Mouse (Mus musculus) testis, adult 2 months (tissue): ENCODE data around the gene Smim22. TPM values are rescaled to one million over a fixed set of nuclear protein-coding genes. Genes with fewer than 3 reads are reported as not detected.

Source experiments
- H3K27ac ChIP-seq: fragments of 200-500 bp; 2 replicates; pipeline ENCODE4 v1.5.1; 2012; ENCODE audit warnings: low read depth, low read length; ENCODE audit not compliant: control insufficient read depth, insufficient read depth
- H3K27me3 ChIP-seq: fragments of 200-500 bp; 2 replicates; pipeline ENCODE4 v1.6.1; 2012; ENCODE audit warnings: mild to moderate bottlenecking, low read length, moderate library complexity; ENCODE audit not compliant: control insufficient read depth, insufficient read depth
- H3K36me3 ChIP-seq: fragments of 200-500 bp; 2 replicates; pipeline ENCODE4 v1.6.1; 2012; ENCODE audit warnings: mild to moderate bottlenecking, low read length; ENCODE audit not compliant: control insufficient read depth, insufficient read depth
- H3K4me1 ChIP-seq: fragments of 200-500 bp; 2 replicates; pipeline ENCODE4 v1.6.1; 2012; ENCODE audit warnings: low read length; ENCODE audit not compliant: control insufficient read depth, insufficient read depth
- H3K4me3 ChIP-seq: fragments of 200-500 bp; 2 replicates; pipeline ENCODE4 v1.5.1; 2012; ENCODE audit warnings: low read depth, mild to moderate bottlenecking, low read length, moderate library complexity, mixed read lengths; ENCODE audit not compliant: control insufficient read depth
- CTCF ChIP-seq: fragments of 200-500 bp; IDR thresholded peaks from 2 replicates; pipeline ENCODE4 v1.5.1; 2012; ENCODE audit warnings: low read depth, mild to moderate bottlenecking, inconsistent platforms, low read length, moderate library complexity; ENCODE audit not compliant: control insufficient read depth, insufficient read depth, insufficient replicate concordance
- POLR2A ChIP-seq: fragments of 200-500 bp; IDR thresholded peaks from 2 replicates; pipeline ENCODE4 v1.6.1; 2012; ENCODE audit warnings: low read depth, mild to moderate bottlenecking, inconsistent platforms, low read length, moderate library complexity; ENCODE audit not compliant: control insufficient read depth
- polyA plus RNA-seq: library from polyadenylated mRNA; depleted of rRNA; stranded (reverse); fragments of >200 nt; gene quantifications from 2 replicates; pipeline ENCODE4 v1.2.3, GENCODE M21; 2012; rRNA removed

Smim22 gene
- 1.7 and 4.3 TPM in 2 replicates for polyA plus RNA-seq

DNA sequence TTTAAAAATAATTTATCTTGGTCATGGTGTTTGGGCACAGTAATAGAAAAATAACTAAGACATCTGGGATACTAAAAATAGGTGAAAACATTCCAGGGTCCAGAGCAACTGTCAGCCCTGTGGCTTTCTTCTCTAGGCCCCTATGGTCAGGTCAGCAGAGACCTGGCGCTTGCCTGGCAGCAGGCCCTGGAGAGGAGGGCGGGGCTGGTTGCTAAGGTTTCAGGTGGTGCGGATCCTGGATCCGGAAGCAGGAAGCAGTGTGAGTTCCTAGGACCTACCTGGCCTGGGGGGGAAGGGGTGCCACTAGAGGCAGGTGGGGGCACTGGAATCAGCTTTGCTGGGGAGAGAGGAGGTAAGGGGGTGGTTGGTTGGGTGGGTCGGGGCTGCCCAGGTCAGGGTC lies at the start of gene Smim22:
Gene Smim22, plus strand, starts transcription at position 222 of the 400 bp plus-strand sequence.
- H3K4me3 ChIP-seq, result no peak within 1 kb of the TSS; the same call in 1 of the 2 replicates
- TF ChIP-seq POLR2A (no peak), CTCF (no peak)
- no peaks in the 10 kb centered on the region for H3K27me3 ChIP-seq
- no peaks in the 10 kb centered on the region for H3K36me3 ChIP-seq
- peaks cover 12% of the 10 kb centered on the region; the same call in 1 of the 2 replicates for H3K4me1 ChIP-seq
- peak within 1 kb of the TSS; percentile 22; the same call in 1 of the 2 replicates for H3K27ac ChIP-seq

DNA sequence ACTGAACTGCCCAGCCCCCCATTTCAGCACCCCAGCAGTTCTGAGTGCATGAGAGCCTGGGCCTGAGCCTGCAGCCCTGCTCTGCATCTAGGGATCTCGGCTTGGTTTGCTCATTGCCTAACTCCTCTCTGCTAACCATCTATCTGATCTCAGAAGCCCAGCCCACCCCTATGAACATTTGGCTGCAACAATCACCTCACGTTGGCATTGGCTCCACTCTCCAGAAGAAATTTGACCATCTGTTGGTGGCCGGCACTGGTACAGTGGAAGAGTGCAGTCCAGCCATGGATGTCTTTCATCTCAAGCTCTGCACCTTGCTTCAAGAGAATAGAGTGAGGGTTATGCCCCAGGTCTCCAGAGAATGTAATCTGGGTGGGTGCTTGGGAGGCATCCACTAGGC lies 49.6 kb upstream of the Smim22 start:
- TF ChIP-seq POLR2A, result no peak
- TF ChIP-seq CTCF, result no peak
- Histone ChIP-seq H3K36me3 (no peaks in the 10 kb centered on the region; the same call in 1 of the 2 replicates), H3K4me3 (no peak overlapping the region), H3K27me3 (no peaks in the 10 kb centered on the region), H3K27ac (no peak overlapping the region), H3K4me1 (peaks cover under 1% of the 10 kb centered on the region)

DNA sequence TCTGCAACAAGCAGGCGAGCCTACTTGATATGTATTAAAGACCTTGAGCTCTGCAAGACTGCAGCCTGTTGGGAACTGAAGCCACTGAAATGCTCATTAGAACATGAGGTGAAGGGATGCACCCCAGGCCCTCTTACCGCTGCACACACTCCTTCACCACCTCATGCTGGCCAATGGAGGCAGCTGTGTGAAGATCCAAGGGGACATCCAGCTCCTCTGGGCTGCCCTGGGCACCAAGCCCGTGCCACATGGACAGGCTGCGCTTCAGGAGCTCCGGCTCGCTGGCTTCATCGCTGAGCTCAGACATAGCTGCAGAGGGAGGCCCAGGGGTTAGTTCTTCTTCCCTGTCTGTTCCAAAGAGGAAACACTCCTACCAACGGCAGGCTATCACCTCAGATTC lies 46.8 kb upstream of the Smim22 start:
- TF ChIP-seq CTCF (no peak), POLR2A (no peak)
- H3K4me3 ChIP-seq, result no peak overlapping the region
- H3K27me3 ChIP-seq, result no peaks in the 10 kb centered on the region
- H3K27ac ChIP-seq, result no peak overlapping the region
- H3K36me3 ChIP-seq, result no peaks in the 10 kb centered on the region
- H3K4me1 ChIP-seq, result peaks cover 9% of the 10 kb centered on the region

DNA sequence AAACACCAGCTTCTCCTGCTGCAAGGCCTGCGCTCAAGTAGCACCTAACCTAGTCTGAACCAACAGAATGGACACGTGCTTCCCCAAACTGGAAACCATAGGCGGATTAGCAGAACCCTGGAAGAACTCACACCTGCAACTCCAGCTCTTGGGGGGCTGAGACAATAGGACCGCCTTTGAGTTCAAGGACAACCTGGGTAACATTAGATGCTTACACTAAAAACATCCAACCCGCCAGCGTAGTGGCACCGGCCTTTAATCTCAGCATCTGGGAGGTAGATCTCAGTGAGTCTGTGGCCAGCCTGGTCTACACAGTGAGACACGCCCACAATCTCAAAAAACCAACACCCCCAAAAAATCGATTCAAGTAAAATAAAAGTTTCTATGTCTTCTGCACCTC lies 43.7 kb upstream of the Smim22 start:
- no peak for TF ChIP-seq POLR2A
- no peak for TF ChIP-seq CTCF
- Histone ChIP-seq H3K4me1 (peaks cover 9% of the 10 kb centered on the region), H3K36me3 (peaks cover 1% of the 10 kb centered on the region), H3K4me3 (peak overlapping the region; percentile 100), H3K27ac (peak overlapping the region; percentile 68), H3K27me3 (no peaks in the 10 kb centered on the region)

DNA sequence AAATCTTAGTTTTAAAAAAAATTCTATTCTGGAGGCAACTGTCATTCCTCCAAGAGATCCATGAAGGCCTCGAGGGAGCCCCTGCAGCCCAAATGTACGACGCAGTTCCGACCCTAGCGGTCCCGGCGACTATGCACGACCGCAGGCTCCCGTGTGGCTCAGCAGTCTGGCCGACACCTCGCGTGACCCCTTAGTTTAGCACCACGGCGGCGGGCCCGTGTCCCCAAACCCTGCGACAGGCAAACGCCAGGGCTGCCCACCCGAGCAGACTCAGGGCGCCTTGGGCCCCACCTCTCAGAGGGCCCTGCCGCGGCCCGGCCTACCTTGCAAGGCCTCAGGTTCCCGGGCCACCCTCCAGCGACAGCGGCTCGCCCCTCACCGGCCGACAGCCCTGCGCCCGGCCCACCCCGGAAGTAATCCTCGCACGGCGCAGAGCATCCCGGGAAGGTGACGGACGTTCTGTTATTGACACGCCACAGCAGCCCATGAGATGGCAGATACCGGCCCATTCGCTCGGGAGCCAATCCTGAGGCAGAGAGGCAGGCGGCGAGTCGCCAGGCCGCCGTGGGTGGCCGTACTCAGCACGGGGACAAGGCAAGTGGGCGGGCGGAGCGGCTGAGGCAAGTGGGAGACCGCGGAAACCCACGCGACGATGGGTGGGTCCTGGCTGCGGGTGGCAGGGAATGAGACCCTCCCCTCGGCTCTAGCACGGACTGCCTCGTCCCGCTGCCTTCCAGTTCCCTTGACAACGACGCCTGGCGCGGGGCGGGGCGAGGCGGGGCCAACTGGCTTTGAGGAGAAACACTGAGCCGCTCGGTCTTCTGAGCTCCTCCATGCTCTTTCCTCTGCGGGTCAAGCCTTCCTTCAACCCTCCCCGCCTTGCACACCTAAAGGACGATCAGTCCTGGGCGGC lies 43.0 kb upstream of the Smim22 start, which contains the start of gene Anks3:
Gene Anks3, minus strand, starts transcription at position 409 of the 913 bp plus-strand sequence.
- peak within 1 kb of the TSS; percentile 100 for H3K4me3 ChIP-seq
- no peaks in the 10 kb centered on the region for H3K27me3 ChIP-seq
- peaks cover 1% of the 10 kb centered on the region for H3K36me3 ChIP-seq
- H3K4me1 ChIP-seq, result peaks cover 9% of the 10 kb centered on the region
- peak; percentile 62 for TF ChIP-seq POLR2A
- no peak for TF ChIP-seq CTCF
- H3K27ac ChIP-seq, result peak within 1 kb of the TSS; percentile 95

DNA sequence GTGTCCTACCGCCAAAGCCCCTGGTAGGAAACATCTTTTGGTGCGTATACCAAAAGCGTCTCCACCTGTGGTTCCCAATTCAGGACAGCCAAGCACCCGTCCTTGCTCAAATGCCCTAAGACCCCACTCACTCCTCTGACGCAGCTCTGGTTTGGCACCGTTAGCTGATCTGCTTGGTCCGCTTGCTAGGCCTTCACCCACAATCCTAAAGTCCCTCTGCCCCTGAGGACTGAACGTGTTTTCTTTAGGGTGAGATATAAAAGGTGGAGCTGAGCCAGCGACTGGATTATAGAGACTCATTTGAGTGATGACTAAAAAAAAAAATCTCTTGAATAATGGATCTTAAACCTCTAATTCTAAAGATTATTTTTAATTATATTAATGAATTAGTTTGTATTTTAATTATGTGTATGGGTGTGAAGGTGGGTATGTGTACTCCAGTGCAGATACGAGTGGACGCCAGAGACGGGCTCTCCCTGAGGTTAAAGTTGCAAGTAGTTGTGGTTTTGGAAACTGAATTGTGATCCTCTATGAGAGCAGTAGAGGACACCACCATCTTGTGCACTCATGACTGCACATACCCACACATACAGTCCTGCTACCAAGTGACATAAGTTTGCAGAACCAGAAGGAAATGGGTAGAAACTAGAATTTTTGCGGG lies 42.2 kb upstream of the Smim22 start:
- peak overlapping the region; percentile 95 for H3K27ac ChIP-seq
- no peak for TF ChIP-seq CTCF
- TF ChIP-seq POLR2A, result no peak

DNA sequence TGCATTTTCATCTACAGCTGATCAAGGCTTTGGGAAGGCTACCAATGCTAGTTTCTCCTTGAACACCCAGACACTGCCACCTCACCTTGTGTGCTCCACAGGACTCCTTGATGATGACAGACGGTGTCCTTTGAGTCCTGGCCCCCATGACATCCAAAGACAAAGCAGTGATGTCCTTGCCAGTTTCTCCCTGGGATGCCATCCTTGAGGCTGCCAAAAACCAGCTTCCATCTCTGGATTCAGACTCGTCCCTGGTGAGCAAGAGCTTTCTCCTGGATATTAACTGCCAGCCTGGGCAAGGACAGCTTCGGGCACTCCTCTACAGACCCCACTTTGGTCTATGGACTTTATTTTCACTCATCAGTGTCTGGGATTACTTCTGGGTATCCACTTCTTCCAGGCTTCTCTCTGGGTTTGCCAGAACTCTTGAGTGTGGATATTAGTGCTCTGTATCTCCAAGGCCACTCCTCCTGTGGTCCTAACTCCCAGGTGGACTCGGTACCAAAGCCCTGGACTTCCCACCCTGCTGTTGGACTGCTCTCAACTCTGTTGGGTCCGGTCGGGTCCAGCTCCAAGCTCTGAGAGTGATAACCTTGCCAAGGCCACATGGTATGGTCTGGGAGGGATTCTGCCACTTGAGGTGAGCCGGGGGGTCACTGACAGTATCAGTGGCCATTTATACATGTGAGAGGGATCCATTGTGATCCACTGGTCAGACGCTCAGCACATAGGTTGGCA lies 41.5 kb upstream of the Smim22 start:
- peak overlapping the region; percentile 75 for H3K4me3 ChIP-seq
- peaks cover 9% of the 10 kb centered on the region for H3K4me1 ChIP-seq
- no peak overlapping the region for H3K27ac ChIP-seq
- peaks cover 3% of the 10 kb centered on the region for H3K36me3 ChIP-seq
- no peak for TF ChIP-seq CTCF
- TF ChIP-seq POLR2A, result no peak
- no peaks in the 10 kb centered on the region for H3K27me3 ChIP-seq

More for the DNA sequence above, 42.2 kb upstream of the Smim22 start:
- Histone ChIP-seq H3K4me1 (peaks cover 9% of the 10 kb centered on the region), H3K27me3 (no peaks in the 10 kb centered on the region), H3K4me3 (peak overlapping the region; percentile 100), H3K36me3 (peaks cover 3% of the 10 kb centered on the region)
